Mouse (Mus musculus) kidney, adult 9 months (tissue): ENCODE results near the gene Zfp385a.

Experiments
- DNase-seq: peaks from one replicate; pipeline ENCODE4 v3.0.0; 2022

Zfp385a gene

DNA sequence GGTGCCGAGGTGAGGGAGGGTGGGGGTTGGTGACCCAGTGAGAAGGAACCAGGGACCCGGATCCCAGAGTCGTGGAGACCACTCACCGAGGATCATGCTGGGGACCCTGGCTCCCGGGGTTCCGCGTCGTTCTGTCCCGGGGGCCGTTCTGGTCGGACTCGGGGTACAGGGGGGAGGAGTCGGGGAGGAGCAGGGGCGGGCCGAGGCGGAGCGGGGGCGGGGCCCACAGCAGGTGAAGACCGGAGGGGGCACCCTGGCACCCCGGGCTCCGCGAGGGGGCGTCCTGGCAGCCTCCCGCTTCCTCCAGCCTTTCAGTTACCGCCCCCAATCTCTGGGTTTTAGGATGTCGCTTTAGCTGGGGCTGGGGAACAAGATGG lies at the start of gene Zfp385a:
Gene Zfp385a (minus strand): TSS at position 133 of the 377 bp plus-strand sequence.
- no peak for DNase-seq

DNA sequence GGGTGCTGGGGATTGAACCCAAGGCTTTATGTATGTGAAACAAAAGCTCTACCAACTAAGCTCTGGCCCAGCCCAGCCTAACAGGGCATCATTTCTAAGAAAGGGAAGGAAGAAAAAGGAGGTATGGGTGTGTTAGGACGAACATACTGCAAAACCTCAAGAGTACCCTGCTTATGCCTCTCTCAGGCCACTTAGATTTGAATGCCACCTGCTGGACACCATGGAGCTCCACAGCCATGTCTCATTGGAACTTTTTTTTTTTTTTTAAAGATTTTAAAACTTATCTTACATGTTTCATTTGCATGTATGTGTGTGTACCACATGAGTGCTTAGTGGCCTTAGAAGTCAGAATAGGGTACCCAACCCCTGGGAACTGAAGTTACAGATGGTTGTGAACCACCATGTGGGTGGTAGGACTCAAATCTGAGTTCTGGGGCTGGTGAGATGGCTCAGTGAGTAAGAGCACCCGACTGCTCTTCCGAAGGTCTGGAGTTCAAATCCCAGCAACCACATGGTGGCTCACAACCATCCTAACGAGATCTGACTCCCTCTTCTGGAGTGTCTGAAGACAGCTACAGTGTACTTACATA lies 48.8 kb upstream of the Zfp385a start:
- DNase-seq = peak; percentile 27

DNA sequence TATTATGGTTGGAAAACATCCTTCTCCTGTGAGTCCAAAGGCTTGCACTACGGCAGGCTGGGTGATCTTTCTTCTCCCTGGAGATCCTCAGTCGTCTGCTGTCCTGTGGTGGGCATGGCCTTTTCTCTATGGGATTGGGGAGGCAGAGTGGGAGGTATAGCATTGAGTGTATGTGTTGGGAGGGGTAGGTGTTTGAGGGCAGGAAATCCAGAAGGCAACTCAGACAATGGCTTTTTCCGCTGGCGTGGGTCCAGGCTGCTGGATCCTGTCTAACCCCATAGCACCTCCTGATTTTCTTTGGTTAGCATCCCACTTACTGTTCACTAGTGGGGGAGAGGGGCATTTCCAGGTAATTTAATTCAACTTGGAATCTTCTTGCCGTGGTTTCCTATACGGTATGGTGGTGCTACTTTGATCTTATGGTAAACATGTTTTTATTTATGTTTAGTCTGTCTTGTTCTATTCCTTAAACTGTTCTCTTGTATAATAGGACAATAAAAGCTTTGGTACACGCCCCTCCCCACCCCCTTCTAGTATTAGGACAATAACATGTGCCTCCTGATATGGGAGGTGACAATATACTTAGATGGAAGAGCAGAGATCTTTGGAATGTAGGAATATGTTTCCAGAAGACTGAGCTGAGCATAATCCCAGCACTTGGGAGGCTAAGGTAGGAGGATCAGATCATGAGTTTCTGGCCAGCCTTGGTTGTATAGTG lies 44.0 kb upstream of the Zfp385a start:
- peak; percentile 71 for DNase-seq

DNA sequence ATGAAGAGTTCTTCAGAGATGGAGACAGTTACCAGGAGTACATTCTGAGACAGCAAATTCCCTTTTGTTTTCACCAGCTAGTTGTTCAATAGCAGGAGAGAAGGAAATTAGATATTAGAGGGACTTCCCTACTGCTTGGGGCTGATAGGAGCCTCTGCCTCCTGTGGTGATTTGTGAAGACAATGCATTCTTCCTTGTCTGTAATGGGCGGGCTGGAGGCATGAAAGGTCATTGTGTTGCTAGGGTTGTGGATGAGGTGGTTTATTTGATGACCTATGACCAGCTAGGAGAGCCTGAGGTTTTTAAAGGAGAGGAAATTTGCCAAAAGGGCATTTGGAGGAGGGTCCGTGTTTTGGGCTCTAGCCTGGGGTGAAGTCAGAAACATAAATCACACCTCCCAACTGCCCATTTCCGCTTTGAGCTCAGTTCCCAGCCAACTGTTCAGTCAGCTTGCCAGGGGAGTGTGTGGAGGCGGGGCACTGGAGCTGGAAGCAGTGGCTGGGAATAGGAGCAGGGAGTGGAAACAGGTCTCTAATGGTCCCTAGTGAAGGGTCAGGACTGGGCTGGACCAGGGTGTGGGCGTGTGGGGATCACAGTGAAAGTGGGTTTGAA lies 43.0 kb upstream of the Zfp385a start:
- DNase-seq = peak; percentile 82

DNA sequence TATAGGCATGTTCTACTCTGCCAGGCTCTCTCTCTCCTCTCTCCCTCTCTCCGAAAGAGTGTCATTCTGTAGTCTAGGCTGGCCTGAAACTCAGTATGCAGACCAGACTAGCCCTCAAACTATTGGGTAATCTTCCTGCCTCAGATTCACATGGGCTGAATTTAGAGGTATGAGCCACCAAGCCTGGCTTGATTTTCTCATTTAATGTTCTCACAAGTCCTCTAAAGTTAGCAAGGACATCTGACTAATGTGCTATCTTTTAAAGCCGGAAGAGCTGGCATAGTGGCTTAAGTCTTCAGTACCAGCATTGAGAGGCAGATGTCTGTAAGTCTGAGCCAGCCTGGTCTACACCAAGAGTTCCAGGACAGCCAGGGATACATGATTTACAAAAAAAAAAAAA lies 42.2 kb upstream of the Zfp385a start:
- no peak for DNase-seq

DNA sequence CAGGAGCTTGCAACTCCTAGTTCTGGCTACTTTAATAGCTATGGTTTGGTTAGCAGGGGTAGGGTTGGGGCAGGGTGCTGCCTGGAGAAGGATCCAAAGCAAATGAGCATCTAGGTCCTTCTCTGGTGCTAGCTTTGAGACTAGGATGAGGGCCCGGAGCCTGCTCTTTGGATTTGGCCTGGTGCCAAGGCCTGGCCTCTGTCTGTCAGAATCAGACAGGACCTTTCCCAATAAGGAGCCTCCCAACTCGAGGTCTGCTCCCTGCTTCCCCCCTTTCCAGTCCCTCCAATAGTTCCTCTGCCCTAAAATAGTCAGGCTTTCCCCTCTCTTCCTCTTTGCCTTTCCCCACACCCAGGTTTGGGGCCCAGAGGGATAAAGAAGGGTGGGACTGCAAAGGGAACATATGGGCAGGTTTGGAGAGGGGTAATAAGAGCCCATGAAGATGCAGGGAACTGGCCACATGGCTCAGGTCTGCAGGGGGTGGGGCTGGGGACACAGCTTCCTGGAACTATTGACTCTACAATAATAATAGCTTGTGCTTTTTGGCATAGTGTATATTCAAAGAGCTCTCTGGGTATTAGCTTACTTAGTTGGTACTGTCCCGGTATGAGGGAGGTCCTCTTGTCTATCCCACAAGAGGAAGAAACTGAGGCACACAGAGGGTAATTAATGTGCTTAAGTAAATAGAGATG lies 38.9 kb upstream of the Zfp385a start:
- no peak for DNase-seq

DNA sequence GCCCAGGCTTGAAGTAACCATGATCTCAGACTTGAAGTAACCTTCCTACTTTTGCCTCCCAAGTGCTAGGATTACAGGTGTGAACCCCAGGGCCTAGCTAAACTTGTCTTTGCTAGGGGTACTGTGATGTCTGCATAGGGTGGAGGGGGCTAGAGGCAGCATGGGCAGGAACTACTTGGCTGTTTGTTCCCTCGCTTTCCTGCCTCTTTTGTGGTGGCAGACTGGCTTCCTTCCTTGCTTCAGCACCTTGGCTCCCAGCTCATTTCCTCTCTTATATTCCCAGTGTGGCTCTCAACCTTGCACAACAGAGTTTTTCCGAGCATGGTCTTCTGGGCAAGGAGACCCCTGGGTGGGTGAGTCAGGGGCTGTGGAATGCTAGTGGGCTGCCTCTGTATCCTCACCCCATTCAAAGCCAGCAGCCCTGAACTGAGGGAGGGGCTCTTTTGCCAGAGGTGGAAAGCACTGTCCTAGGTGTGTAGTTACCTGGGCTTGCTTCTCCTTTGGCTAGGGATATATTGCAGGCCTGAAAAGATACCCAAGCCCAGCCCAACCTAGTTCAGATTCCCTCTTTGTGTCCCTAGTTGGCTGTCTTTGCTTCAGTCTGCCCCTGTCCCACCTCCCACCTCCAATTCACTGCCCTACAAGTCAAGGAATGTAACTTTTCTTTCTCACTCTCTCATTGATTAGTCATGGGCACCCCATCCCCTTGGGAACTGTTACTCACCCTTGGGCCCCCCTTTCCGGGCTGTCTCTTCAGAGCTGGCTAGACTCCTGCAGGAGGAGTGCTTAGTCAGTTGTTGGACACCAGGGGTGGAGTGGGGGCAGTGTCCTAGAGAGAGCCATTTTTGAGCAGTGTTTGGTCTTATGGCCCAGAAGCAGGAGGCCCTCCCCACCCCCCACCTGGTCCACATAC lies 38.1 kb upstream of the Zfp385a start:
- DNase-seq = no peak

DNA sequence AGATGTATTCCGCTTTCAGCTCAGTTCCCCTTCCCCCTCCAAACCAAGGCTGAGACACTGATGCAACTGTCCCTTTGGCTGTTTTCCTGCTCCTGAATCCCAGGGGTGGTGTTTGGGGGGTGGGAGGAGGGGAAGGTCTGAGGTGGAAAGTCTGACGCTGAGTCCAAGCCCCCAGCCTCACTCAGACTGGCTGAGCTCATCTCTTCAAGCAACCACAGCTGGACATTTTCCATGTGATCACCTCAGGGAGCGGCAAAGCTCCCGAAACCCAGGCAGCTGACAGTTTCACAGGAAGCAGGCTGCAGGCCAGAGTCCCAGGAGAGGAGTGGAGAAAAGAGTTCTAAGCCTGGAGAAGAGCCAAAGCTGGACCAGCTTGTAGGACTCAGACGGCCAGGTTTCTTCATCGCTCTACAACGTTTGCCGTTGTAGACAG lies 37.0 kb upstream of the Zfp385a start:
- DNase-seq = peak; percentile 43

DNA sequence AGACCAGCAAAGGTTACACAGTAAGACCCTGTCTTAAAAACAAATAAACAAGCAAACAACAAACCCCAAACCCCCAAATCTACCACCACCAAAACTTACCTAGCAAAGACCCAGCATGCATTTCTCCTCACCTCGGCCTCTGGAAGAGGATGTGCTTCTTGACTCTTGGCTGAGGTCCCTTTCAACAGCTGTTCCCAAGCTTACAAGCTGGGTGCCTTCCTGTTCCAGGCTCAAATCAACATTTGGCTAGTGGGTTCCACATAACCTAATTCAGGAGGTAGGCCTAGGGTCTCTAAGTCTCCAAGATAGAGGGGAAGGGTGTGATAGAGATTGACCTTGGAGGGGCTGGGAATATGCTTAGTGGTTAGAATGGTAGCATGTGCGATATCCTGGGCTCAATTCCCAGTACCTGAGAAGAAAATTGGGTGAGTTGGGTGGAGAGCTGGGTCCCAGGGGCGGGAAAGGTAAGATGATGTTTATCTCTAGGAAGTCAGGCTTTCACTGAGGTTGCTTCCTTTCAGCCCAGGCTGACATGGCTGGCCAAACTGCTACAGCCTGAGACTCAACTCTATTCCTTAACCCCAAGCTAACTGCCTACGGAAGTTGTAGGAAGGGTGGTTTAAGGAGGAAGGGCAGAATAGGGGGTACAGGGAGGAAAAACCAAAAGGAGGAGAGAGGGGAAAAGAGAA lies 35.4 kb upstream of the Zfp385a start:
- no peak for DNase-seq

DNA sequence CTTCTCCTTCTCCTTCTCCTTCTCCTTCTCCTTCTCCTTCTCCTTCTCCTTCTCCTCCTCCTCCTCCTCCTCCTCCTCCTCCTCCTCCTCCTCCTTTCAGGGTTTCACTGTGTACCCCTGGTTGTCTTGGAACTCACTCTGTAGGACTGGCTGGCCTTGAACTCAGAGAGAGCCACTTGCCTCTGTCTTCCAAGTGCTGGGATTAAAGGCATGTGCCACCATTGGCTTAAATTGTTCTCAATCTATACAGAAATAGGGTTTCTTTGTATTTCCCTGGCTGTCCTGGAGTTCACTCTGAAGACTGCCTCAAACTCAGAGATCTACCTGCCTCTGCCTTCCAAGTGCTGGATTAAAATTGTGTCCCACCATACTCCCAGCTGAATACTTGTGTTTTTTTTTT lies 32.6 kb upstream of the Zfp385a start:
- DNase-seq = no peak

DNA sequence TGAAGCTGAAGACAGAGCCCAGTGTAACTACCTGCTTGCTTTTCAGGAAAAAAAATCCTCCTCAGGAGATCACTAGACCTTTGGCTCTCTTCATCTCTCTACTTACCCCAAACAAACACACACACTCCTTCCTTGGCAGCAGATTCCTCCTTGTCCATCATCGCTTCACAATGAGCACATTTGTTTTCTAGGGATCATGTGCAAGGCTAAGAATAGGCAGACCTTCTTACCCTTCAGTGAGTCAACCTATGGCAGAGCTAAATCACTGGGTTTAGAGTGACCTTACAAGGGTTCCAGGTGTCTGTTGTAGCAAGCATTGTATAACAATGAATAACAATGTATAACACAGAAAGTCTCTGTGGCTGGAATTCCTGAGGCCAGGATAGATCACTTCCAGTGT lies 31.8 kb upstream of the Zfp385a start:
- DNase-seq = no peak

DNA sequence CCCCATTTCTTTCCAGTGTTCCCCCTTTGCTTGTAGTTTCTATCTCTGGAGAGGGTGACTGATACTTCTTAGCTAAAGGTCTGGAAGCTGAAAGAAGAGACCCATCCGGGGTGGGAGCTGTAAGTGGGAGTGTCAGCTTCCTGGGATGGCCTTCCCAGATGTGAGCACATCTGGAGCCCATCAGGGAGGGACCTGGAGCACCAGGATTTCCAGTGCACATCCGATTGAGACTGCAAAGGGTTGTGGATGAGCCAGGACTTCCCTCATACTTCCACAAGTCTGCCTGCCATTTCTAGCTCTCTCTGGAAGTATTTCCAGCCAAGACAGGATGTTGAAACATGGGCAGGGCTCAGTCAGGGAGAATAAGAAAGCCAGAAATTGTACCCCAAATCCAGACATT lies 31.3 kb upstream of the Zfp385a start:
- DNase-seq = no peak

DNA sequence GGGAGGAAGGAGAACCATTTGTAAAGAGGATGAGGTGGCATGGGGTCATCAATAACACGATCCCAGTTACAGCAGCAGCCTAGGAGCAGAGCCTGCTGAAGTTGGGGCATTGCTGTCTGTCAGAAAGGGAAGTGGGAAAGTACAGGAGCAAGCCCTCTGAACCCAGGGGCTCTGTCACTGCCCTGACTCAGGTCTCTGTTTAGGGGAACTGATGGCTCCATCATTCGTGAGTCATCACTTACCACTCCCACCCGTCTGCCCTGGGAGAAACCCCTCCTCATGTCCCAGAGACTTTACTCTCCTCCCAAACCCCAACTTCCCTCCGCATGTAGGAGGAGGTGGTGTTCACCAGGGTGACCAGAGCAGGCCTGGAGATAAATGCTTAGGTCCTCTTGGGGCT lies 30.6 kb upstream of the Zfp385a start:
- DNase-seq = no peak

DNA sequence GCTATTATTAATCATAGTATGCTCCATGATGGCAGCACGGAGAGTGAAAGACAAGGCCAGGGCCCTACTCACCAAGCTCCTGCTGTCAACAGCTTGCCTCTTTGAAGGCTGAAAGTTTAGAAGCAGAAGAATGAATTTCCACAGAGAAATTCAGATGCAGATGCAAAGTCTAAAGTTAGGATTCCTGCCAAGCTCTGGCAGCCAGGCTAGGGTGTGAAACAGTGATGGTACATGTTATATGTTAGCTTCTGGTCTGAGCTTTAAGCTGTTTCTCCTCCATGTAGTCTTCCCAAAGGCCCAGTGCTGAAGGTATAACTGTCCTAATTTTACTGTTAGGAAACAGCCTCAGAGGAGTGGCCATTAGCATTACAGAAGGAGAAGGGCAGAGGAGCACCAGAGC lies 29.2 kb upstream of the Zfp385a start:
- DNase-seq = no peak

DNA sequence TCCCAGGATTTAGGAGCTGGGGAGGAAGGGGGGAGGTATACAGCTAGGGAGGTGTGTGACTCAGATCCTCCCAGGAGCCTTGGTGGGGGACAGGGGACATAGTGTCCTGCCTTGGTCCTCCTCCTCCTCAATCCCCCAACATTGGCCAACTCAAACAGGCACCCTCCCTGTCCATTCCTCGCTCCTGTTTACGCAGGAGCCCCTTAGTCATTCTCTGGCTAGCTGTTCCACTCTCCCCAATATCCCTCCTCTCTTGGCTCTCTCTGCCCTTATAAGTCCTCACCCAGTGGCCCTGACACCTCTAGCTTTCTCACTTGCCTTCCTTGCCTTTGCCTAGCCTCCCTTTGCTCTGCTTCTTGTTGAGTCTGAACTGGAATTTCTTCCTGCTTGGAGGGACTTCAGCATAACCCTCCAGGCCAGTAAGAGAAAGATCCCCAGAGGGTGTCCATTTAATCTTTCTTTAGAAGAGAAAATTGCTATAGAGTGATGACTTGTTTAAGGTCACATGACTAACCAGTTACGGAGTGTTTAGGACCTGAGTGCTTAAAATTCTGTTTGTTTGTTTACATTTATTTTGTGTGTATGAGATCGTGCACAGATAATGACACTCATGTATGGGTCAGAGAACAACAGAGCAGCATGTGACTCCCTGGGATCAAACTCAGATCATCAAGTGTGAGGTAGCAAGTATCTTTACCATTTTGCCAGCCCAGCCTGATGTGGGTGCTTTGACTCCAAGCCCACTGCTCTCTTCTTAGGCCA lies 28.5 kb upstream of the Zfp385a start:
- no peak for DNase-seq

DNA sequence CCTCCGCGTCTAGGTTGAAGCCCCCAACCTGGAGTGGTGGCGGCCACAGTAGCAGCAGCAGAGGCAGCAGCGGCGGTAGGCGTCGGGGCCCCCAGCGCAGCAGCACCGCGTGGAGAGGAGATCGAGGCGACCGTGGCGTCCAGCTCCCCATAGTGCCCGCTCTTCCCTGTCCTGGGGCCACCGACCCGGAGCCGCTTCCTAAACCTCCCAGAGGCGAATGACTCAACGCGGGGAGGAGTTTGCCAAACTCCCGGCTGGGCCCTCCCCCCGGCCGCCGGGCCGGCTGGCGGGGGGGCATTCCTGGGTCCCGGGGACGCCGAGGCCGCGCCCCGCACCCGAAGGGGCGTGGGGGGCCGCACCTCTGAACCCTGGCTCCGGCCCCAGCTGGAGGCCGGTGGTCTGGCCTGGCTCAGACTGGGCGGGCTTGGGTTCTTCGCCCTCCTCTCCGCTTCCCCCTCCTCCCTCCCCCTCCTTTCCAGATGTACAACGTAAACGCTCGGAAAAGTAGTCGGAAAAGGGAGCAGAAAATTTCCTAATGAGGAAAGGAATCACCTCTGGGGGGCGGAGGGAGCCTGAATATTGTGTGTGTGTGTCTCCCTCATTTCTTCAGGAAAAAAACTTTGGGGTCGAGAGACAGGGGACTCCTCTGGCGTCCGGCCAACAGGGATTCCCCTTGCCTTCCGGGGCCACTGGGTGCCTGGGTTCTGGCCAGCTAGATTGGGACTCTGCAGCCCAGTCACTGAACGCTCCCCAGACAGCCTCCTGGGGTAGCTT lies 26.7 kb upstream of the Zfp385a start, which contains the start of gene Itga5:
Gene Itga5 (minus strand): TSS at position 388 of the 774 bp plus-strand sequence.
- DNase-seq = peak; percentile 52

DNA sequence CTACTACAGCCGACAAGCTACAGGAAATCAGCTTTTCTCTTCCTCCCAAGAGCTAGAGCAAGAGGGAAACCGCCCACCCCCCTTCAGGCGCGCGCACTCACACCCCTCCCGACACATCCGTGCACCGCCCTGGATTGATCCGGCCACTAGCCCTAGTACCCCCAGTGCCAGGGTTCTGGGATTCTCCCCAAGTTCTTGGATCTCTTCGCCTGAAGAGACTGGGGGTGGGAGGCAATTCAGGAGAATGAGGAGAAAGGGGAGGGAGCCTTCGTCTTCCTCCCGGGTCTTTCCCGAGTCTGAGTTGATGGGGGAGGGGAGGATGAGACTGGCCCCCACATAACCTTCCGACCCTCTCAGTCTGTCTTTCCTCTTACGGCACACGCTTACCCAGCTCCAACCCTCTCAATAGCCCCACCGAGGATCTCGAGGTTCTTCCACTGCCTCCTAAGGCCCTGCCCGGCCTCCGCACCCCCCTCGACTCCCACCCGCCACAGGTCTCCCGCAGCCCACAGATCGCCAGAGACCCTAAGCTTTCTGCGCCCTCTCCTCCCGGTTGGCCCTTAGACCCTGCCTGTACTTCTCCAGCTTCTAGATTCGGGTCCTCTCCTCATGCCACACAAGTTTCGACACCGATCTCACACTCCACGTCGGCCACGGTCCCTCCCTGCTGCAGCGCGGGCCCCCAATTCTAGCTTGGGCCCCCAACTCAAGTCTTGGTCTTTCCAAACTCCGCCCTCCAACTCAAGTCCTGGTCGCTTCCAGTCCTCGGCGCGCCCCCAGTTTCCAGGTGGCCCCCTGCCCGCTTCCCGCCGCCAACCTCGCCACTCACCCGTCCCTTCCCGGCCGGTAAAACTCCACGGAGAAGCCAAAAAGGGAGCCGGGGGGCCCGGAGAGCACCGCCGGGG lies 25.8 kb upstream of the Zfp385a start:
- peak; percentile 34 for DNase-seq

DNA sequence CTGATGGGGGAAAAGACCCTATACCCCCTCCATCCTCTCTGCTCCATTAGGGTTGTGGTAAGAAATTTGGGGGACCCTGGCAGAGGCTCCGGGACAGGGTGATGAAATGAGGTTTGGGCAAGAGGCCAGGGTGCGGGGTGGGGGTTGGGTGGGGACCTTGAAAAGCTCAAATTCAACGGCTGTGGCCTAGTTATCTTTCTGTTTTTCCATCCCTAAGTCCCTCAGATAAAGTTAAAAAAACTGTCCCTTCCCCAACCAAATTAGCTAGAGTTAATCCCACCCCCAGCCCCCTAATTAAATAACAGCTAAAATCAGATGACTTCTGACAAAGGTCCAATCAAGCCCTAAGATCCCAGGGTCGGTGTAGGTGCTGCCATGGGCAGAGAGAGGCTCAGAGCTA lies 24.9 kb upstream of the Zfp385a start:
- no peak for DNase-seq

DNA sequence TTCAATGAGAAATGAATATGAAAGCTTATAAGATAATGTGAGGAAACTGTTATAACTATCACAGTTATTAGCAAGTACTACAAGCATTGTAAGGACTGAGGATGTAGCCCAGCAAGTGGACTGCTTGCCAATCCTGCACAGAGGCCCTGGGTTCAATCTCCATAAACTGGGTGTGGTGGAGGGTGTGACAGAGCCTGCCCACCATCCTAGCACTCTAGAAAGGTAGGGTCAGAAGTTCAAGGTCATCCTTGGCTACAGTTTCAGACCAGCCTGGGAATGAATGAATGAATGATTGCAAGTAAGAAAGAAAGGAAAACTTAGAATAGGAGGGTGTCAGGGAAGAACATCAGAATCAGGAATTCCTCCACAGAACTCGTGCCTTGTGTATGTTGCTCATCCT lies 23.9 kb upstream of the Zfp385a start:
- no peak for DNase-seq
